Mouse (Mus musculus): ENCODE results near the gene Srgn. TPM values are rescaled to one million over a fixed set of nuclear protein-coding genes. Genes with fewer than 3 reads are reported as not detected.
A peak's percentile ranks its signal among the peaks of the same experiment; 100 is the strongest.
"Not testable (repeated sequence)": the region's sequence is repeated elsewhere in the genome, so short reads cannot be mapped to it uniquely, and the experiment has no call there.

Gene Srgn
- total RNA-seq, 2 experiments from 2014 or later = 3,020 to 4,537 TPM

DNA sequence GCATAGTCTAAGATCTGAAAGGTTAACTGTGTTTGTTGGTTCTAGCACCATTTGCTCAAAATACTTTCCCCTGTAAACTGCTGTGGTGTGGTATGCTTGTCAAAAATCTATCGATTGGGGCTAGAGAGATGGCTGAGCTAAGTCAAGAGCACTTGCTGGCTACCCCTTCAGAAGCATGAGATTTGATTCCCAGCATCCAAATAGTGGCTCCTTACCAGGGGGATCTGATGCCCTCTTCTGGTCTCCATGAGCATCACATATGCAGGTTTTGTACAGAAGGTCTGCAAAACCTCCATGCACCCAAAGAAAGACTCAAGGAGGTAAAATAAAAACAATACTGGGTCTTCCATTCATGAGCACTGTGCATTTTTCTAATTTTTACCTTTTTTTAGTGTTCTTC lies 39.0 kb downstream of the Srgn start:
- ATAC-seq (replicated peaks; ENCODE audit: poor library complexity) = peak; percentile 50

DNA sequence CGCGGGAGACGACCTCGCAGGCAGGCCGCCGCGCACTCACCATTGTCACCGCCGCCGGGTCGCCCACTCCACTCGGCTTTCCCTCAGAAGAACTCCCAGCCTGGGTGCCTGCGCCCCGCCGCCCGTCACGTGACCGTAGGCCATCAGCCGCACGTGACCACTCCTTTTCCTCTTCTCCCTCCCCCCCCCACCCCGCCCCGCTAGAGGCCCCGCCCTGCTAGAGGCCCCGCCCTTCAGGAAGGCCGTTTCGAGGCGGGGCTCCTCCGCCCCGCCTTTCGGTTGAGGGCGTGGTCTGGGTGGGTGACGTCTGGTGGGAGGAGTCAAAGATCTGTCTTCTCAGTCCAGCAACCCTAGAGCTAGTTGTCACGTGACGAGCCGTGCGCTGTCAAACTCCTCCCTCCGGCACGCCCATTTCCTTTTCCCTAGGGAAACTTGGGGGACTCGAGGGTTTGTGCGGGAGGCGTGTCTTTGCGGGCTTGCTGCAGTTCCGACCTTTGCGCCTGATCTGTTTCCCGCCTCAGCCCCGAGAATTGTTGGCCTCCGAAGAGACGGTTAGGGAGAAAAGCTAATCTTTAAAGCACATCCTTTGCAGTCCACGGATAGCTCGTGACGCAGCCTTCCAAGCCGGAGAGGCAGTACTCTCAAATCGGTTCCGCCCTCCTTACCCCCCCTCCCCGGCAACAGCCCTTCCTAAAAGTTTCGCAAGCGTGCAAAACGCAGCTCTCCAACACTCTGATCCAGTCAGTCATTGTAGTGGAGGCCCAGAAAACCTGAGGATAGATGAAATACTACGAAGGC lies 40.4 kb downstream of the Srgn start, which contains the start of gene Vps26a:
Gene Vps26a (minus strand): TSS at position 188 of the 798 bp plus-strand sequence.
- peak; percentile 80 for ATAC-seq (replicated peaks; ENCODE audit: poor library complexity)

DNA sequence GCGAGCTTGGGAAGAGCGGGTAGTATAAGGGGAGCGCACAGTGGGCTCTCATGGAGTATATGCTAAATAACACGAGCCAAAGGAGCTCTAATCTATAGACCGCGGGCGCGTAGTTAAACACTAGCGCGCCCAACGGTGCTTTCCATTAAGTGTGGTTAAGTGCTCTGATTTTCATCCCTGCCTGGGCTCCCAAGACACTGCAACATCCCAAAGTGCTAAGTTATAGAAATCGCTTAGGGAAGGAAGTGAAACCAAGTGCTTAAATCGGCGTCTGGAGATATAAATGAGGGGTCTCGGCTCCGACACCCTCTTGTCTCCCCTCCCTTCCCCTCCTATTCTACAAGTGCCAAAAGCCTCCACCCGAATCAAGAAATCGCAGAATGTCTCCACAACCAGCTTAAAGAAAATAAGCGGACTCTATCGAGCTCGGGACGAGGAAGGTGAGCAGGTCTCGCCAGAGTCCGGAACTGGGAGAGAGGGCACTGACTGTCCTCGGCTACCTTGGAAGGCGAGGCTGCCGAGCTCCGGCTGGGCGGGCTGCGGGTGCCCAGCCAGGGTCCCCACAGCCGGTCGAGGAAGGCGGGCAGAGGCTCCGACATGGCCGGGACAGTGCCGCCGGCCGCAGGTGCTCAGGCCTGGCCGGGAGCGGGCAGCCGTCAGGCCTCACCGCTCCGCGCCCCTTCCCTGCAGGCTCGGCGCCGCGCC lies 41.2 kb downstream of the Srgn start:
- ATAC-seq (replicated peaks; ENCODE audit: poor library complexity) = peak; percentile 17

DNA sequence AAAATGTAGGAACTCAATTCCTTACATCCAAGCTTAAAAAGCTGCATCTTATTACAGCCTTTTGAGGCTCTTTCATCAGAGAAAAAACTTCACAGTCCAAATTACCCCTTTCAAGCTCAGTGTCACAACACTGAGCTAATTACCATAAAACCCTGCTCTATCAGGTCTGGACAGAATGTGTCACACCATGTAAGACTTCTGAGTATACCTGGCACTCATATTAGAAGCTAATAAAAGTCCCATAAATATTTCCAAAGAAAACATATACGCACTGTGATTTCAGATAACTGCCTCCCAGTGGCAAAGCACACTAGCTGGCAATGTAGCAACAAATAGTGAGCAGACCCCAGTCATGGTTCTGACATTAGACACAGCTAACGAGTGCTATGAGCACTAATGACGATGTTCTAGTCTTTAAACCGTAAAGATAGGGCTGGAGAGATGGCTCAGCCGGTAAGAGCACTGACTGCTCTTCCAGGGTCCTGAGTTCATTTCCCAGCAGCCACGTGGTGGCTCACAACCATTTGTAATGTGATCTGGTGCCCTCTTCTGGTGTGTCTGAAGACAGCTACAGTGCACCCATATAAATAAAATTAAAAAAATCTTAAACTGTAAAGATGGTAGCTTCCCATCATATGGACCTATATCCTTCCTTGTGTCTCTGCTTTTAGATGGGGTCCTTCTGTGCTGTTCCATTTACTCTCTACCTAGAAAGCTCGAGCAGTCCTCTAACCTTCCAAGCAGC lies 46.0 kb downstream of the Srgn start:
- ATAC-seq (replicated peaks; ENCODE audit: poor library complexity) = no peak

DNA sequence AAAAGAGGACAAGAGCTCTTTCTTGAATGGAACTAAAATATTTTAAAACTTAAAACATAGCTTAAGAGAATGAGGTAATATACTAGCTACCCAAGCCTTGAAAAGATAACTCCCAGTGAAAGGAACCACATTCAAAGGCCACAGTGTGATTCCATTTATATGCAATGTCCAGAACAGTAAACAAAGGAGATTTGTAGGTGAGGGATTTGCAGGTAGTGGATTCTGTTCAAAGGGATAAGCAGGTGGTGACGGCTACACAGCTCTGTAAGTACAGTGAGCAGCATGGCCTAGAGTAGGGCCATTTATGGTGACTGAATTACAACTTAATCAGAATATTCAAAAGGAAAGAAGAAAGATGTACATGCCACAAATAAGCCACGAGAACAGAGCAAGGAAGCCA lies 50.3 kb downstream of the Srgn start:
- no peak for ATAC-seq (replicated peaks; ENCODE audit: poor library complexity)

DNA sequence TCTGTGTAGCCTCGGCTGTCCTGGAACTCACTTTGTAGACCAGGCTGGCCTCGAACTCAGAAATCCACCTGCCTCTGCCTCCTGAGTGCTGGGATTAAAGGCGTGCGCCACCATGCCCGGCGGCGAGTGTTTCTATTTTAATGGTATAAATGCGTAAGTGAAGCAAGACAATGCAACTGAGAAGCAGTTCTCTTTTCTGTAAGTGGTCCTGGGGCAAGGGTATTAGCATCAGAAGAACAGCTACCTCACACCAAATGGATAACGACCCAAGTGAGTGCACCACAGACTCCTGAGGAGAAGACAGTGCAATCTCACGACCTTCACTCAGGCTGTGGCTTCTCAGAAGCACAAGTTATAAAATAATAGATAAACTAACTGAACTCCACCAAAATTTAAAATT lies 52.3 kb downstream of the Srgn start:
- no peak for ATAC-seq (replicated peaks; ENCODE audit: poor library complexity)

DNA sequence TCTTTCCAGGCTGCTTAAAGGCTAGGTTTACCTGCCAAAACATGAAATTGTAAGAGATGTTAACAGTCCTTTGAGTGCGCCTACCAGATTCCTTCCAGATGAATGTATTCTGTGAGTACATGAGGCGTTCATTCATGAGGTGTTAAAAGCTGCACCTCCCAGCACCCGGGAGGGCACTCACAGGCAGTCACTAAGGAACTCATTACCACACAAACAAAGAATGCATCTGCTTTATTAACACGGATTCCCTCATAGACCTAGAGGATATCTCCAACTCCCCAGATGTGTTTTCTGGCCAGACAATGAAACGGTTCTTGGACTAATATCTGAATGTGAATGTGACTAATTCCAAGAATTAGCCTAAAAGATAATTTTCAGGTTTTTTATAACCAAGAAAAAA lies 56.1 kb downstream of the Srgn start:
- 0 out of 2 replicates have a peak, but pooled peaks have one; percentile 20 for ATAC-seq (replicated peaks; ENCODE audit: poor library complexity)

DNA sequence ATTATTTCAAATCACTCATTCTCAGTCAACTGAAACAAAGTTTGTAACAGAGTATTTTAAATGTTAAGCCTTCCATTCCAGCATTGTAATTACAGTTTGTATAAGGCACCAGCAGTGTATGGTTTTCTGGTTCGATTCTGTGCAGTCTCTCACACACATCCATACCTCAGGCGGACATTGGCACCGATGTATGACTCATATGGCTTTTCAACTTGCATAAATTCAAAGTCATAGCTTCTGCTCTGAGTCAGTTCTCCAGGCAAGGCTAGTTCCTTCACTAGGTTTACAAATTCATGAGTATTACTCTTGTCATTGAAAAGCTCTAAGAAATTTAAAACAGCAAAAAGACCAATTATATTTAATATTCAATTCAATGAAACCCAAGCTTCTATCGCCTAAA lies 57.5 kb downstream of the Srgn start:
- no peak for ATAC-seq (replicated peaks; ENCODE audit: poor library complexity)

DNA sequence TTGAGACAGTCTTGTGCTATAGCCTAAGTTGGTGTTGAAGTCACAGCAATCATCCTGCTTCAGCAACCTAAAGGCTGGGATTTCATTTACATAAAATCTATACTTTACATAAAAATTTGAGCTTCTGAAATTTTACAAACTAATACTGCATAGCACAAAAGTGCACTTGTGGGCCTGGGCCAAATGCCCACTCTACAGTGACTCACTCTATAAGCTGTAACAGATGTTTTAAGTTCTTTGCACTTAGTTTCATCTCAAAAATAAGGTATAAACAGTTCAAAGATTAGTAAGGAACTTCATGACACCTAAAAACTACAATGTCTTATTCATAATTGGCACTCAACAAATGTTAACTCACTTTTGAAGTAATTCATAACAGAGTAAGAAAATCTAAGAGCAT lies 65.9 kb downstream of the Srgn start:
- no peak for ATAC-seq (replicated peaks; ENCODE audit: poor library complexity)

DNA sequence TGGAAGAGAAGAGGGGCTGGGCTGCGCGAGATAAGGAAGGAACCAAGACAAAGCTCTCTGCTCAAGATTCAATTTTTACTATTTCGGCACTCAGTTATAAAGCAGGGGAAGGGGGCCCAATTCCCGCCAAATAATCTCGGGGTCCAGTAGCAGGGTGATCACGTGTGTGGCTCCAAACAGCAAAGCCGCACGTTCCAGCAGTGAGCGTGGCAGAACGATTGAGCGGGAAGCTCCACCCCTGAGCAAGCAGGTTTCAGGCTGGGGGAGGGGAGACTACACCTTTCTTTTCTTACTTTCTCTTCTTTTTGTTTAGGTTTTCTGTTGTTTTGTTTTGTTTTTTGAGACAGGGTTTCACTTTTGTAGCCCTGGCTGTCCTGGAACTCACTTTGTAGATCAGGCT lies 75.2 kb downstream of the Srgn start:
- ATAC-seq (replicated peaks; ENCODE audit: poor library complexity) = not testable (repeated sequence)

DNA sequence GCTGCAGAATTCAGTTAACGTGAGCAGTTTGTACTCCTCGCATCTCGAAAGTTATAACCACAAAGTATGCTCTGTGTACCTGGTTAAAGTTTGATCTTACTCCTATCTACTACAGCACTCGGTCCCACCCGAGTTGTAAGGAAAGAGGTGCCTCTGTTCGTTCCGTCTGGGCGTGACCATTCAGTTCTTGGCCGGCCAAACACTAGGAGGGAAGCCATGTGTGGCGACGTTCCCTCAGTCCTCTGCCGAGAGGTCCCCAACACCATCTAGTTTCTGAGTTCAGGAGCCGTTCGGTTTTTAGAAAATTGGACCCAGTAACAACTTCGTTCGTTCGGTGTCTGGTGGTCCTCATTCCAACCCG lies 77.0 kb downstream of the Srgn start:
- ATAC-seq (replicated peaks; ENCODE audit: poor library complexity) = peak; percentile 24

DNA sequence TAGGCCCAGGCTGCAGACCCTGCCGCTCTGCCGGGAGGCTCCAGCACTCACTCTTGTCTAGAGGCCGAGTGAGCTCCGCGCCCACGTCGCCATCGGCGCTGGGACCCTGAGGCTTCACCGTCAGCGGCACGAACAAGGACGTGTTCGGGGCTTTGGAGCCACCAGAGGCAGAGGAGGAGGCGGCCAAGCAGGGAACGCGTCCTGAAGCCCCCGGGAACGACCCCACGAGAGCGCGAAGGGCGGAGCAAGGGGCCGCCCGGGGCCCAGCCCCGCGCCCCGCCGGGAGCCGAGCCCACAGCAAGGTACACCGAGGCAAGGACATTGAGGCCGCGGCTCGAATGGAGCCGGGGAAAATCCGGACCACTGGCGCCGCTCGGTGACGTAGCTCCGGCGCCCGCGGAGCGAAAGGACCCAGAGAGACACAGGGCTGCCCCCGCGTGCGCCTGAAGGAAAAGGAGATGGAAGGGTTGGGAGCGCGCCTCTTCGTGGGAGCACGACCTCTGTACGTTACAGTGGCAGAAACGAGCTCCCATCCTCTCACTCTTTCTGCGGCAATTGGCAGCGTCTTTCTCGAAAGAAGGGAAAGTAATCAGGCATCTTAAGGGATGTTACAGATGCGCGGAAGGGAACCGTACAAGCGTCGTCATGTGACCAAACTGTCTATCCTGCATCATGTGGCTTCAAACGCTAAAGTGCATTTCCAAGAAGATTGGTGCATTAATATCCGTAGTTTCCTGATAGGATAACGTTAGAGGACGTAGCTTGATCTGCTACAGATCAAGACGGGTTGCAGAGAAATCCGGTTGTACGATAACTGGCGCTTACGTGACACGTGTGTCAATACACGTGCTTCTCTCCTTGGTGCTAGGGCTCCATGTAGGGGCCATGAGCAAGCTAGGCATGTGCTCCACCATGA lies 77.6 kb downstream of the Srgn start, which contains the start of the genes 4930507D05Rik and Supv3l1:
Gene 4930507D05Rik (plus strand): TSS at position 126 of the 916 bp plus-strand sequence.
Gene Supv3l1 (minus strand): TSS at position 375 of the 916 bp plus-strand sequence.
- peak; percentile 88 for ATAC-seq (replicated peaks; ENCODE audit: poor library complexity)

Other genes starting within 250 kb of the Srgn start
- gene Hk1, start 147.5 kb downstream of the Srgn start, total RNA-seq (2015) = 30.9 and 37.2 TPM in 2 replicates
- 86.2 and 116 TPM in 2 replicates for gene Hk1, start 147.5 kb downstream of the Srgn start, total RNA-seq (2017)
- not detected in 2 replicates for gene Hkdc1, start 105.0 kb downstream of the Srgn start, total RNA-seq (2015)
- gene Hkdc1, start 105.0 kb downstream of the Srgn start, total RNA-seq (2017) = not detected in 2 replicates
- 1.6 and 2.0 TPM in 2 replicates for gene 4930507D05Rik, start 78.0 kb downstream of the Srgn start, total RNA-seq (2015)
- 1.1 and 2.0 TPM in 2 replicates for gene 4930507D05Rik, start 78.0 kb downstream of the Srgn start, total RNA-seq (2017)
- 38.1 and 47.5 TPM in 2 replicates for gene Supv3l1, start 77.7 kb downstream of the Srgn start, total RNA-seq (2015)
- 41.8 and 46.6 TPM in 2 replicates for gene Supv3l1, start 77.7 kb downstream of the Srgn start, total RNA-seq (2017)
- 64.3 and 75.4 TPM in 2 replicates for gene Vps26a, start 40.6 kb downstream of the Srgn start, total RNA-seq (2015)
- 78.1 and 84.2 TPM in 2 replicates for gene Vps26a, start 40.6 kb downstream of the Srgn start, total RNA-seq (2017)
- 18.7 and 26.5 TPM in 2 replicates for gene Kif1bp, start 51.0 kb upstream of the Srgn start, total RNA-seq (2015)
- gene Kif1bp, start 51.0 kb upstream of the Srgn start, total RNA-seq (2017) = 14.8 and 19.4 TPM in 2 replicates
- 115 and 119 TPM in 2 replicates for gene Ddx21, start 74.8 kb upstream of the Srgn start, total RNA-seq (2015)
- gene Ddx21, start 74.8 kb upstream of the Srgn start, total RNA-seq (2017) = 148 and 187 TPM in 2 replicates
- gene Ddx50, start 123.8 kb upstream of the Srgn start, total RNA-seq (2015) = 112 and 121 TPM in 2 replicates
- gene Ddx50, start 123.8 kb upstream of the Srgn start, total RNA-seq (2017) = 98.4 and 111 TPM in 2 replicates
- 0.90 and 0.99 TPM in 2 replicates for gene Stox1, start 198.7 kb upstream of the Srgn start, total RNA-seq (2015)
- gene Stox1, start 198.7 kb upstream of the Srgn start, total RNA-seq (2017) = 0.81 and 1.00 TPM in 2 replicates

Measured in megakaryocyte progenitor cell, adult 5-6 weeks (primary cell).